Comparison of ENCODE assay signal across 21 mouse cellular contexts in genomic region chr5:26572691-26573191, GRCm38 (mm10).
DNase-seq lines count a peak whose midpoint lies in the region; ATAC-seq lines count a peak whose summit lies in the region.
"Had no signal": no experiment of that assay in that cellular context is flagged by ENCODE, and none has a peak within 500 bp of the region (broad histone marks: within the 10 kb centered on the region; RNA-seq: fewer than 3 reads in every experiment).

No protein-coding gene starts in this region.

- no peak overlapping the region for H3K4me2 ChIP-seq in forebrain, embryonic 16.5 days (ENCODE audit: low read length)
- no peak overlapping the region for H3K4me2 ChIP-seq in kidney, embryonic 16.5 days (replicated peaks; ENCODE audit: low read depth, low read length)
- H3K4me2 ChIP-seq: forebrain, embryonic 13.5 days; limb, embryonic 13.5 days; liver, embryonic 13.5 days; lung, embryonic 15.5 days; midbrain, embryonic 12.5 days; neural tube, embryonic 12.5 days had no signal

- H3K36me3 ChIP-seq in forebrain, embryonic 16.5 days (ENCODE audit: control insufficient read depth, insufficient read depth) = no peaks in the 10 kb centered on the region
- no peaks in the 10 kb centered on the region for H3K36me3 ChIP-seq in forebrain, embryonic 10.5 days (replicated peaks)
- no peaks in the 10 kb centered on the region for H3K36me3 ChIP-seq in kidney, embryonic 16.5 days (ENCODE audit: insufficient read depth, low read length)
- H3K36me3 ChIP-seq: hindbrain, embryonic 10.5 days; limb, embryonic 13.5 days; liver, embryonic 13.5 days; lung, embryonic 15.5 days; midbrain, embryonic 12.5 days; neural tube, embryonic 12.5 days had no signal

- H3K4me3 ChIP-seq in forebrain, embryonic 16.5 days (replicated peaks; ENCODE audit: low read length) = no peak overlapping the region
- H3K4me3 ChIP-seq in forebrain, embryonic 10.5 days = no peak overlapping the region
- no peak overlapping the region for H3K4me3 ChIP-seq in kidney, embryonic 16.5 days (ENCODE audit: low read length)
- H3K4me3 ChIP-seq: forebrain, embryonic 13.5 days; hindbrain, embryonic 10.5 days; limb, embryonic 13.5 days; liver, embryonic 13.5 days; lung, embryonic 15.5 days; midbrain, embryonic 12.5 days; neural tube, embryonic 12.5 days had no signal

- H3K27me3 ChIP-seq in forebrain, embryonic 16.5 days (replicated peaks; ENCODE audit: control insufficient read depth, insufficient read depth, low read length) = no peaks in the 10 kb centered on the region
- no peaks in the 10 kb centered on the region for H3K27me3 ChIP-seq in forebrain, embryonic 10.5 days (ENCODE audit: poor library complexity, severe bottlenecking)
- no peaks in the 10 kb centered on the region for H3K27me3 ChIP-seq in kidney, embryonic 16.5 days (ENCODE audit: insufficient read depth, low read length)
- H3K27me3 ChIP-seq: forebrain, embryonic 13.5 days; limb, embryonic 13.5 days; liver, embryonic 13.5 days; lung, embryonic 15.5 days; midbrain, embryonic 12.5 days; neural tube, embryonic 12.5 days had no signal

- no peak for DNase-seq in forebrain, embryonic 10.5 days (ENCODE audit: extremely low spot score, low spot score)
- DNase-seq in kidney, postnatal 25 days = no peak
- DNase-seq in cerebellum, adult 8-10 months = peak; percentile 83
- DNase-seq in mesoderm, embryonic 11.5 days (ENCODE audit: low read depth, low spot score) = peak; percentile 8
- DNase-seq in frontal cortex, postnatal 14 days (ENCODE audit: low spot score in 2 of 2) = no peak
- DNase-seq: adrenal gland, adult 8-10 months; gastrocnemius, postnatal 36 days; liver, embryonic 13.5 days; right cerebral cortex, postnatal 14 days; thymus, postnatal 4 days had no signal

- 81% methylated on average over 3 of the region's 3 CpGs for WGBS in forebrain, embryonic 16.5 days
- 96% methylated on average over 3 of the region's 3 CpGs for WGBS in forebrain, embryonic 10.5 days
- 36% methylated on average over 3 of the region's 3 CpGs for WGBS in kidney, embryonic 16.5 days

- no peaks in the 10 kb centered on the region for H3K9me3 ChIP-seq in forebrain, embryonic 16.5 days (ENCODE audit: control insufficient read depth, low read length)
- no peaks in the 10 kb centered on the region for H3K9me3 ChIP-seq in forebrain, embryonic 10.5 days
- H3K9me3 ChIP-seq in kidney, embryonic 16.5 days (ENCODE audit: low read length) = no peaks in the 10 kb centered on the region
- H3K9me3 ChIP-seq: forebrain, embryonic 13.5 days; hindbrain, embryonic 10.5 days; limb, embryonic 13.5 days; liver, embryonic 13.5 days; lung, embryonic 15.5 days; midbrain, embryonic 12.5 days; neural tube, embryonic 12.5 days had no signal

- peak; percentile 54 for ATAC-seq in forebrain, embryonic 16.5 days
- peak; percentile 96 for ATAC-seq in kidney, embryonic 16.5 days (ENCODE audit: low FRiP score, low TSS enrichment)
- ATAC-seq in erythroid progenitor cell, adult 5-6 weeks (replicated peaks; ENCODE audit: low FRiP score, poor library complexity, severe bottlenecking) = no peak
- ATAC-seq: forebrain, embryonic 13.5 days; intestine, embryonic 16.5 days had no signal

- H3K4me1 ChIP-seq in forebrain, embryonic 16.5 days (replicated peaks; ENCODE audit: control insufficient read depth, insufficient read depth, low read length) = no peaks in the 10 kb centered on the region
- H3K4me1 ChIP-seq in forebrain, embryonic 10.5 days = no peaks in the 10 kb centered on the region
- no peaks in the 10 kb centered on the region for H3K4me1 ChIP-seq in kidney, embryonic 16.5 days (ENCODE audit: insufficient read depth, low read length)
- H3K4me1 ChIP-seq: forebrain, embryonic 13.5 days; hindbrain, embryonic 10.5 days; limb, embryonic 13.5 days; liver, embryonic 13.5 days; lung, embryonic 15.5 days; midbrain, embryonic 12.5 days; neural tube, embryonic 12.5 days had no signal

- H3K9ac ChIP-seq in forebrain, embryonic 16.5 days (replicated peaks; ENCODE audit: low read depth, low read length) = no peak overlapping the region
- no peak overlapping the region for H3K9ac ChIP-seq in kidney, embryonic 16.5 days (replicated peaks; ENCODE audit: low read length)
- H3K9ac ChIP-seq: forebrain, embryonic 13.5 days; limb, embryonic 13.5 days; liver, embryonic 13.5 days; lung, embryonic 15.5 days; midbrain, embryonic 12.5 days; neural tube, embryonic 12.5 days had no signal

- H3K27ac ChIP-seq in forebrain, embryonic 16.5 days (ENCODE audit: low read length) = no peak overlapping the region
- no peak overlapping the region for H3K27ac ChIP-seq in forebrain, embryonic 10.5 days
- 0 out of 2 replicates have a peak overlapping the region, but pooled peaks have one; percentile 53 for H3K27ac ChIP-seq in kidney, embryonic 16.5 days (ENCODE audit: low read length)
- H3K27ac ChIP-seq: forebrain, embryonic 13.5 days; hindbrain, embryonic 10.5 days; limb, embryonic 13.5 days; liver, embryonic 13.5 days; lung, embryonic 15.5 days; macrophage; midbrain, embryonic 12.5 days; neural tube, embryonic 12.5 days had no signal

Comparison
In these comparisons a context has a peak if more than half of its experiments do, and no peak if none do; other contexts are left out.
1. DNase-seq: peak in cerebellum, adult 8-10 months (single experiment) and mesoderm, embryonic 11.5 days (single experiment); none in forebrain, embryonic 10.5 days (single experiment), kidney, postnatal 25 days (0 of 2) and frontal cortex, postnatal 14 days (0 of 2).